Mouse (Mus musculus): ENCODE results near the gene Frem1.

Gene Frem1

DNA sequence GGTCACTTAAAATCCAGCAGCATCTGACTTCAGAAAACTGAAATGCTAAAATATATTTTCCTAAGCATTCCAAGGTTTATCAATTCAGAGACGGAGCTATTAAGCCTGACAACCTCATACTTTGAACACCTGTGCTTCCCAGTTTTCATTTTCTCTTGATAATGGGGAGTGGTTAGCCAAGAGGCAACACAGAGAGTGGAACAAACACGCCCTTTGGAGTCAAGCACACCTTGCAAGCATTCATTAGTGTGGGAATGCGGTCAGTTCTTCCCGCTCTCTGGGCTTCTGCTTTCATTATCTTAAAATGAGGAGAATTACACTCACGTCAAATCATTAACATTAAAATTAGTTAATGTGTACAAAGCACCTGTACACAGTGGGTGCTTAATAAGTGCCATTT is 122.1 kb downstream of the Frem1 start:
- DNase-seq (ENCODE audit: low spot score) = no peak

DNA sequence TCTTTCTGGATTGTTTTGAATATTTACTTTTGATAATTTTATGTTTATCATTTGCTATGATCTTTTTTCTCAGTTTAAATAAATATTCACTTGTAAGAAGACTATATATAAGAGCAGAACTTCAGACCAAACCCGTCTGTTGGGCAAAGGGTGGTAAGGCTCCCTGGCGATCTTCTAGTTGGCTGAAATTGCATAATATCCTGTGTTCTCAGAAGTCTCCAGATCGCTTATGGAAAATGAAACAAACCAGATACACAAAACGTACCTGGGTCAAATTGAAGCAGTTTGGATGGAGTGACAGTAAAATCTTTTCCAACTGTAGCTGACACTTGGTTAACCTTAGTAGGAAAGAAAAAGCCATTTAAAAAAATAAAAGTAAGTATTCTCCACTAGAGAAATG is 130.2 kb downstream of the Frem1 start:
- no peak for DNase-seq (ENCODE audit: low spot score)

- DNase-seq (ENCODE audit: low spot score) = no peak
Observed at GRCm38 (mm10) chr4:82918625-82919024, 133.5 kb downstream of the Frem1 start.

GRCm38 (mm10) chr4:82916678-82917050 is 135.5 kb downstream of the Frem1 start:
- DNase-seq (ENCODE audit: low spot score) = no peak

DNA sequence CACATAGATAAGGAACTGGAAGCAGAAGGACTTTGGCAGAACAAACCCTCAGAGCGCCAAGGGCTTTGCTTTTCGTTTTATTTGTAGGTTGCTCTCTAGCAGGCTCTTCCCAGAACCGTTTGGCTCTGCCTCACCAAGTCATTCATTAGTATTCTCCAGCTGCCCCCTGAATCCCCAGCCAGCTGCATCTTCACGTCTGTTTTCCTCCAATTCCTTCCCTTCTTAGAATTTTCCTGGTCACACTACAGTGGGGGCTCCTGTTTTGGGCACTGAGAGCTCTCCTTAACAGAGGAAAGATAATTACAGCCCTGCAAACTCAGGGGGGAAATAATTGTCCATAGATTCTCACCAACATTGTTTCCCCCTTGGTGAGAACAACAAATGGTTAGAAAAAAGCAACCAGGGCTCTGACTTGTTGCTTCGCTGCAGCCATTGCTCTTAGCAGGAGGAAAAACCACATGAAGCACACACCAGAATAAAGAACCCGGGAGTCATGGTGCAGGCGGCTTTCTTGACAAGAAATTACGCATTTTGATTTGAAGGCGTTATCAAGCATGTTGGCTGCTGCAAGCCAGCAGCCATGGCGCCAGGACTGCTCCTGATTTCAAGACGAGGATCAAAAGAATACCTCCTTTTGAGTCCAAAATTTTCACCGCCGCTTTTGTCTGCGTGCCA is 136.0 kb downstream of the Frem1 start:
- DNase-seq (ENCODE audit: low spot score) = no peak

- no peak for DNase-seq (ENCODE audit: low spot score)
Observed at GRCm38 (mm10) chr4:82915576-82915975, 136.6 kb downstream of the Frem1 start.

DNA sequence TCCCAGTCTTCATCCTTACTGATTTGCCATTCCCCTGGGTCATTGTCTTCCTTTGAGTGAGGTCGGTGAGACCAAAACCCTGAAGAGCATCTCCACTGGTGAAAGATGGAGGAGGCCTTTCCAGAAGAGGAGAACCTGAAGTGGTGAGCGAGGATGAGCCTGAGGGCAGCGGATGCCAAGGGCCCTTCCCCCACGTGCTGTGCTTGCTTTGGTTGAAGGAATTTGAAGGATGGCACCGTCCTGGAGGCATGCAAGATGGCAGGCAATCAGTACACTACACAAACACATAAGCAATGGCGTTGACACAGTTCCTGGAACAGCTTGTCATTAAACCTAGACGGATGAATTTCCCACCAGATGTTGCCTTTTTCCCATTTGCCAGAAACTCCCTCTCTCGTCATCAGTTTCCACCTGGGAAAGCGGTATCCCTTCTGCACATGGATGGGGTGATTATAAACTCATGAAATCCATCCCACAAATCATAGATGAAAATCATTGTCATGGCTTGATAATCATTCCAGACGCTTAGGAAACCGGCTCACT is 137.5 kb downstream of the Frem1 start:
- no peak for DNase-seq (ENCODE audit: low spot score)

DNA sequence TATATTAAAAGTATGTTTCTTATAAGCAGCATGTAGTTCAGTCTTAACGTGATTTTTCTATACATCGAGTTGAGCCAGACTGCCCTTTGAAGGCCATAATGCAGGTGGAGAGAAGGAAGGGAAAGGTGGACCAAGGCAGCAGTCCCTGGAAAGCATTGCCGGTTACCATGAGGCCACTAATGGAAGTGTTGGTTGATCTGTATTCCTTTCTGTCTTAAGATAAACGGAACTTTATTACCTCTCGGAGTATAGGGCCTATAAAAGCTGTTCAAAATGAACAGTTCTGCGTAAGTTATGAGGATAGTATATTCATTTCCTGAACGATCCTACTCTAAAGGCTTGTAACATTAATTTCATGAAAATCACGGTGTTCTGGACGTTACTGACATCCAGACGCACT is 156.9 kb downstream of the Frem1 start:
- no peak for DNase-seq (ENCODE audit: low spot score)

GRCm38 (mm10) chr4:82892247-82892646 is 159.9 kb downstream of the Frem1 start:
- no peak for DNase-seq (ENCODE audit: low spot score)

- no peak for DNase-seq (ENCODE audit: low spot score)
Observed at GRCm38 (mm10) chr4:82891566-82891965, 160.6 kb downstream of the Frem1 start.

- DNase-seq (ENCODE audit: low spot score) = no peak
Observed at GRCm38 (mm10) chr4:82891049-82891448, 161.1 kb downstream of the Frem1 start.

DNA sequence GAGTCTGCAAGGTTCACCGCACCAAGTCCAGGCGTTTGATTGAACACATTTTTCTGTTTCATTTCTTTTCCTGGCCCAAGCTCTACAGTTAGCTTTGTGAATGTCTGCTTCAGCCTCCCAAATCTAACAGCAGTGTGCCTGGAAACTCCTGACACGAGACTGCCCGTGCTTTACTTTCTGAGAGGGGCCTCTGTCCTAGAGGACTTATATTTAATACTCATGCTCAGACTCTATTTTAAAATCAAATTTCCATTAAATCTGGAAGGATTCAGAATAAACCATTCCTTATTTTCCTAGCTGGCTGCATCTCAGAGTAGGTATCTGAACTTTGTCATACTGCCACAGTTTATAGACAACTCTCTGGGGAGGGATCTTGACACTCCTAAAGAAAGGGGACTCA is 161.6 kb downstream of the Frem1 start:
- no peak for DNase-seq (ENCODE audit: low spot score)

GRCm38 (mm10) chr4:82886148-82886547 is 166.0 kb downstream of the Frem1 start:
- no peak for DNase-seq (ENCODE audit: low spot score)

- no peak for DNase-seq (ENCODE audit: low spot score)
Observed at GRCm38 (mm10) chr4:82885535-82885913, 166.6 kb downstream of the Frem1 start.

GRCm38 (mm10) chr4:82884636-82885534 is 167.3 kb downstream of the Frem1 start, which contains the start of gene Cer1:
TSS of gene Cer1 (minus strand) at chr4:82885148.
- no peak for DNase-seq (ENCODE audit: low spot score)

DNA sequence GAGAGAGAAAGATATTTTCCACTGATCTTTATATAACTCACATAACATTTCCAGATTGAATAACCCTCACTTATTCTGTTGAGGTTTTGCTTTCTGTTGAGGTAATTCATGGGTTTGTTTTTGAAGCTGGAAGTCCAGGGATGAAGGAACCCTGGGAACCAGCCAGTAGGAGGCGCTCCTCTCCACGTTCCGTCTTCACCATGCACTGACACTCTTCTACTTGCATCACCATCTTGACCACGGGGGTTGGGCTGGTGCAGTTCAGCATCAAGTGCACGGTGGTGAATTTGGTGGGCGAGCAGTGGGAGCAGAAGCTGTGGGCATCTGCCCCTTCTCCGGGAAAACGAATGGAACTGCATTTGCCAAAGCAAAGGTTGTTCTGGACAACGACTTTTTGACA is 169.6 kb downstream of the Frem1 start:
- no peak for DNase-seq (ENCODE audit: low spot score)

DNA sequence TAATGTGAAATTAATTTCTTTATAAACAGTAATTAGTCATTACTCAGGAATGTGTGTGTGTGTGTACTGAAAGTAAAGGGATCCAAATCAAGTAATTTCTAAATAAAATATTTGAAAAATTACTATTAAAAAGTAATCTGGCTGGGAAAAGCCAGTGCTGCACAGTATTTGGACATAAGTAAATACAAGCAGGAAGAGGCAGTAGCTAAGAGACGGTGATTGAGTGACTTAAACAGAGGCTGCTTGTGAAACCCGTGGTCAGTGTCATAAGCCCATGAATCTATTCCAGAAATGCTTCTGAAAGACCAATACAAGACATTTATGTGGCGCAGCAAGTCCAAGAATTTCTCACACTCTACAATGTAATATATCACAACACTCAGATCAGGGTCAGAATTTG is 170.8 kb downstream of the Frem1 start:
- no peak for DNase-seq (ENCODE audit: low spot score)

- DNase-seq (ENCODE audit: low spot score) = no peak
Observed at GRCm38 (mm10) chr4:82880243-82880642, 171.9 kb downstream of the Frem1 start.

- DNase-seq (ENCODE audit: low spot score) = no peak
Observed at GRCm38 (mm10) chr4:82879152-82879551, 173.0 kb downstream of the Frem1 start.

- no peak for DNase-seq (ENCODE audit: low spot score)
Observed at GRCm38 (mm10) chr4:82876656-82877055, 175.5 kb downstream of the Frem1 start.

GRCm38 (mm10) chr4:82875532-82875931 is 176.6 kb downstream of the Frem1 start:
- DNase-seq (ENCODE audit: low spot score) = no peak

- no peak for DNase-seq (ENCODE audit: low spot score)
Observed at GRCm38 (mm10) chr4:82874791-82875190, 177.3 kb downstream of the Frem1 start.

DNA sequence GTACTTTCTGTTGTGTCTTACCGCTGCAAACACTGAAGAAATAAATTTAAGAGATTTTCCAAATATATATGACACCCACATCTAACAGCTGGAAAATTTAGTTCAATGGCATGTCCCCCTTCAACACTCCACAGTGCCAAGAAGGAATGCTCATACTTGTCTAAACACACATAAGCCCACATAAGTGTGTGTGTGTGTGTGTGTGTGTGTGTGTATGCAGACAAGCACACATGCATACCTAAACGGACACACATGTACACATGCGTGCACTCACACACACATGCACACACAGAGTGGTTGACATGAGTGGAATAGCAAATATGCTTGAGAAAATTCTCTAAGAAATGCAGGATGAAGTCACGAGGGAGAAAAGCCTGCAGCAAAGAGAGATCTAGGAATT is 179.6 kb downstream of the Frem1 start:
- no peak for DNase-seq (ENCODE audit: low spot score)
